Mouse (Mus musculus): ENCODE results near the gene Ap2m1.

- TF ChIP-seq CTCF (IDR thresholded peaks at IDR 0.05; ENCODE audit: extremely low read depth, insufficient read depth, low read length) (no peak), POLR2A (IDR thresholded peaks at IDR 0.05; ENCODE audit: extremely low read depth, insufficient read depth, low read length) (no peak)
Measured at GRCm38 (mm10) chr16:20529375-20529774, 5.9 kb upstream of the Ap2m1 start.
